Mouse (Mus musculus): ENCODE results near the gene Repin1.

GRCm38 (mm10) chr6:48546271-48546670 is 47.4 kb upstream of the Repin1 start:
- TF ChIP-seq CTCF (IDR thresholded peaks at IDR 0.05), result peak; percentile 53
- TF ChIP-seq POLR2A (IDR thresholded peaks at IDR 0.05; ENCODE audit: insufficient read depth, low read depth, low read length), result no peak
- no peak for TF ChIP-seq EP300 (IDR thresholded peaks at IDR 0.05; ENCODE audit: insufficient read depth, low read depth, low read length)
